Mouse (Mus musculus) megakaryocyte, embryonic 14.5 days (primary cell): Measurements from ENCODE around the gene Tm9sf1. TPM values are rescaled to one million over a fixed set of nuclear protein-coding genes. Genes with fewer than 3 reads are reported as not detected.

Experiments
- H3K27me3 ChIP-seq: replicated peaks from 2 replicates; pipeline ENCODE3; 2012; ENCODE audit warnings: inconsistent platforms
- H3K36me3 ChIP-seq: replicated peaks from 2 replicates; pipeline ENCODE3; 2012; ENCODE audit warnings: low read length, inconsistent platforms, mixed read lengths
- H3K4me1 ChIP-seq: 2 replicates; pipeline ENCODE4 v1.6.1; 2012; ENCODE audit warnings: inconsistent platforms
- H3K4me3 ChIP-seq: replicated peaks from 2 replicates; pipeline ENCODE3; 2012; ENCODE audit warnings: moderate library complexity, mild to moderate bottlenecking, inconsistent platforms
- H3K9me3 ChIP-seq: 2 replicates; pipeline ENCODE4 v1.6.1; 2012; ENCODE audit warnings: inconsistent platforms
- FLI1 ChIP-seq: IDR thresholded peaks from 2 replicates; pipeline ENCODE4 v1.6.1; 2012; ENCODE audit warnings: low read length, inconsistent platforms, mixed read lengths
- GATA1 ChIP-seq: IDR thresholded peaks from 3 replicates; pipeline ENCODE4 v1.6.1; 2012; ENCODE audit warnings: mixed read lengths, low read length, inconsistent platforms, borderline replicate concordance
- polyA plus RNA-seq: library from polyadenylated mRNA; stranded (reverse); fragments of >175 nt; gene quantifications from 2 replicates; pipeline ENCODE4 v1.2.3, GENCODE M21; 2012; ENCODE audit warnings: low replicate concordance; ENCODE audit not compliant: insufficient read depth

Tm9sf1 gene
- polyA plus RNA-seq, 1 experiment: 9.0 TPM

GRCm38 (mm10) chr14:55608339-55608738, 35.3 kb downstream of the Tm9sf1 start:
- Histone ChIP-seq H3K4me1 (peaks cover 48% of the 10 kb centered on the region), H3K4me3 (no peak overlapping the region), H3K9me3 (no peaks in the 10 kb centered on the region), H3K36me3 (peaks cover 65% of the 10 kb centered on the region), H3K27me3 (no peaks in the 10 kb centered on the region)
- no peak for TF ChIP-seq GATA1
- no peak for TF ChIP-seq FLI1

GRCm38 (mm10) chr14:55605743-55606459, 37.7 kb downstream of the Tm9sf1 start:
- no peaks in the 10 kb centered on the region for H3K9me3 ChIP-seq
- no peak for TF ChIP-seq FLI1
- TF ChIP-seq GATA1: no peak
- H3K27me3 ChIP-seq: no peaks in the 10 kb centered on the region
- peak overlapping the region; percentile 31 for H3K4me3 ChIP-seq
- H3K4me1 ChIP-seq: peaks cover 61% of the 10 kb centered on the region
- peaks cover 87% of the 10 kb centered on the region for H3K36me3 ChIP-seq

GRCm38 (mm10) chr14:55604823-55605222, 38.8 kb downstream of the Tm9sf1 start:
- H3K36me3 ChIP-seq: peaks cover 88% of the 10 kb centered on the region
- peak overlapping the region; percentile 95 for H3K4me3 ChIP-seq
- H3K4me1 ChIP-seq: peaks cover 62% of the 10 kb centered on the region
- no peaks in the 10 kb centered on the region for H3K9me3 ChIP-seq
- no peaks in the 10 kb centered on the region for H3K27me3 ChIP-seq
- TF ChIP-seq FLI1: no peak
- TF ChIP-seq GATA1: no peak

GRCm38 (mm10) chr14:55603633-55604576, 39.7 kb downstream of the Tm9sf1 start:
- H3K27me3 ChIP-seq: no peaks in the 10 kb centered on the region
- no peaks in the 10 kb centered on the region for H3K9me3 ChIP-seq
- H3K4me1 ChIP-seq: peaks cover 62% of the 10 kb centered on the region
- H3K4me3 ChIP-seq: peak overlapping the region; percentile 95
- TF ChIP-seq GATA1: 0 out of 3 replicates have a peak, but pooled peaks have one; percentile 52
- no peak for TF ChIP-seq FLI1
- peaks cover 88% of the 10 kb centered on the region for H3K36me3 ChIP-seq

GRCm38 (mm10) chr14:55603271-55603632, 40.4 kb downstream of the Tm9sf1 start, which contains the start of gene Irf9:
Irf9 (plus strand) TSS chr14:55603571.
- TF ChIP-seq GATA1: no peak
- no peak for TF ChIP-seq FLI1
- Histone ChIP-seq H3K9me3 (no peaks in the 10 kb centered on the region), H3K27me3 (no peaks in the 10 kb centered on the region), H3K4me1 (peaks cover 63% of the 10 kb centered on the region), H3K36me3 (peaks cover 88% of the 10 kb centered on the region), H3K4me3 (peak within 1 kb of the TSS; percentile 95)

DNA sequence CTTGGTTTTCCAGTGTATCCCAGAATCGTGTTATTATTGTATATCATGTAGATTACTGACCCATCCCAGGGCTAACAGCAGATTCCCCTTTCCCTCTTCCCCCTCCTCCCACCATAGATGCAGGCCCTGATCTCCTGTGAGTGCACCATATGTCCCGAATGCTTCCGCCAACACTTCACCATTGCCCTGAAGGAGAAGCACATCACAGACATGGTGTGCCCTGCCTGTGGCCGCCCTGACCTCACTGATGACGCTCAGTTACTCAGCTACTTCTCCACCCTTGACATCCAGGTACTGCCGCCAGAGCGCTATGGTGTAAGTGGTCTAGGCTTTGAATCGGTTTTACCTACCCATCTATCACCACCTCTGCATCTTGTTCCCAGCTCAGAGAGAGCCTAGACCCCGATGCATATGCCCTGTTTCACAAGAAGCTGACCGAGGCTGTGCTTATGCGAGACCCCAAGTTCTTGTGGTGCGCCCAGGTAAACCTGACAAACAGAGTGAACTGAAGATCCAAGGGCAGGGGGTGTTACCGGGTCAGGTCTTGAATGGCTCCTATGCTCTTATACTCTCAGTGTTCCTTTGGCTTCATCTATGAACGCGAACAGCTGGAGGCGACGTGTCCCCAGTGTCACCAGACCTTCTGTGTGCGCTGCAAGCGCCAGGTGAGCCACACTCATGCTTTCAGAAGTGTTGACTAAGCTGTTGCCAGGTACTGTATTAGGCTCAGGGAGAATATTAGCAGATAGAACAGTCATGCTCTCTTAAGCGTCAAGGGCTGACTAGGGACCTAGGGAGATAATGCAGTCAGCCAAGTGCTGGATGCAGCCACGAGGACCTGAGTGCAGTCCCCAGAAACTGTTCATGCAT, 44.9 kb downstream of the Tm9sf1 start:
- TF ChIP-seq FLI1: no peak
- TF ChIP-seq GATA1: no peak
- H3K9me3 ChIP-seq: no peaks in the 10 kb centered on the region
- peaks cover 56% of the 10 kb centered on the region for H3K4me1 ChIP-seq
- no peaks in the 10 kb centered on the region for H3K27me3 ChIP-seq
- peaks cover 98% of the 10 kb centered on the region for H3K36me3 ChIP-seq
- peak overlapping the region; percentile 26 for H3K4me3 ChIP-seq

DNA sequence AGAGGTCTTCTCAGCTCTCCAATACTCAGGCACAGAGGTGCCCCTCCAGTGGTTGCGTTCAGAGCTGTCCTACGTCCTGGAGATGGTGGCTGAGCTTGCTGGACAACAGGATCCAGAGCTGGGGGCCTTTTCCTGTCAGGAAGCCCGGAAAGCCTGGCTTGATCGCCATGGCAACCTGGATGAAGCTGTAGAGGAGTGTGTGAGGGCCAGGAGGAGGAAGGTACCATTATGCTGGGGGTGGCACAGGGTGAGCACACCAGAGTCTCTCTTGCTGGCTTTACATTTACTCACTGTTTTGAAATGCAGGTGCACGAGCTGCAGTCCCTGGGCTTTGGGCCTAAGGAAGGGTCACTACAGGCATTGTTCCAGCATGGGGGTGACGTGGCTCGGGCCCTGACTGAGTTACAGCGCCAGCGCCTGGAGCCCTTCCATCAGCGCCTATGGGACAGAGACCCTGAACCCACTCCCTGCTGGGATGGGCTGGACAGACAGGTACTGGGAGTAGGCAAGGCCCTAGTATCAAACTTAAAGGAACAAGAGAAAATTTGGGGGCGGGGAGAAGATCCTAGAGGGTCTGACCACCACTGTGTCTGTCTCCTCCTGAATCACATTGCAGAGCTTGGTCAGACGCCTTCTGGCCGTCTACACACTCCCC, 47.4 kb downstream of the Tm9sf1 start:
- Histone ChIP-seq H3K9me3 (no peaks in the 10 kb centered on the region), H3K27me3 (no peaks in the 10 kb centered on the region), H3K36me3 (peaks cover 78% of the 10 kb centered on the region)

GRCm38 (mm10) chr14:55592226-55592625, 51.4 kb downstream of the Tm9sf1 start:
- H3K4me3 ChIP-seq: peak overlapping the region; percentile 96
- H3K4me1 ChIP-seq: peaks cover 71% of the 10 kb centered on the region
- no peaks in the 10 kb centered on the region for H3K9me3 ChIP-seq
- TF ChIP-seq FLI1 (no peak), GATA1 (no peak)
- peaks cover 61% of the 10 kb centered on the region for H3K36me3 ChIP-seq
- H3K27me3 ChIP-seq: no peaks in the 10 kb centered on the region

More for the DNA sequence above, 47.4 kb downstream of the Tm9sf1 start:
- TF ChIP-seq GATA1: no peak
- TF ChIP-seq FLI1: no peak
- Histone ChIP-seq H3K4me1 (peaks cover 58% of the 10 kb centered on the region), H3K4me3 (no peak overlapping the region)
